Mouse (Mus musculus) hindbrain, embryonic 16.5 days (tissue): ENCODE measurements at regions not wholly inside any gene's neighbourhood (a gene's known extent, or its start where the extent isn't known, plus 50 kb on each side); places are given as distances from the start of the nearest gene placed in this dataset.

Source experiments
- ATAC-seq: fragments of 200-750 bp; cut with Nextera tagmentation; 2 replicates; pipeline ENCODE4 v1.8.0; 2017; ENCODE audit warnings: moderate TSS enrichment, moderate library complexity
- H3K27ac ChIP-seq: fragments of 300-500 bp; sonication (generic); 2 replicates; pipeline ENCODE4 v1.5.1; 2014; ENCODE audit warnings: low read depth, mild to moderate bottlenecking, control low read depth, low read length, moderate library complexity
- H3K27me3 ChIP-seq: fragments of 300-500 bp; sonication (generic); replicated peaks from 2 replicates; pipeline ENCODE4 v1.6.1; 2014; ENCODE audit warnings: low read length; ENCODE audit not compliant: control insufficient read depth, insufficient read depth
- H3K36me3 ChIP-seq: fragments of 300-500 bp; sonication (generic); 2 replicates; pipeline ENCODE4 v1.6.1; 2014; ENCODE audit warnings: mild to moderate bottlenecking, low read length, moderate library complexity, mixed read lengths; ENCODE audit not compliant: control insufficient read depth, insufficient read depth
- H3K4me1 ChIP-seq: fragments of 300-500 bp; sonication (generic); 2 replicates; pipeline ENCODE4 v1.6.1; 2014; ENCODE audit warnings: low read depth, low read length; ENCODE audit not compliant: control insufficient read depth, insufficient read depth
- H3K4me2 ChIP-seq: fragments of 300-500 bp; sonication (generic); 2 replicates; pipeline ENCODE4 v1.6.1; 2014; ENCODE audit warnings: mild to moderate bottlenecking, low read length, control low read depth, moderate library complexity
- H3K4me3 ChIP-seq: fragments of 300-500 bp; sonication (generic); 2 replicates; pipeline ENCODE4 v1.5.1; 2014; ENCODE audit warnings: mild to moderate bottlenecking, low read length, control low read depth, moderate library complexity
- H3K9ac ChIP-seq: fragments of 300-500 bp; sonication (generic); 2 replicates; pipeline ENCODE4 v1.6.1; 2014; ENCODE audit warnings: low read depth, mild to moderate bottlenecking, control low read depth, low read length, moderate library complexity
- H3K9me3 ChIP-seq: fragments of 300-500 bp; sonication (generic); 2 replicates; pipeline ENCODE4 v1.6.1; 2014; ENCODE audit warnings: mild to moderate bottlenecking, low read length, moderate library complexity; ENCODE audit not compliant: control insufficient read depth
- WGBS: fragments of 180-500 bp; shearing (Covaris S2); extraction: QIAGEN DNeasy Blood & Tissue Kit; methylation state at CpG from one replicate; pipeline ENCODE4 v1.1.7; 2014; 5-methylcytosine and 5-hydroxymethylcytosine counted together

- Histone ChIP-seq H3K4me1 (no peaks in the 10 kb centered on the region), H3K9ac (no peak overlapping the region), H3K36me3 (no peaks in the 10 kb centered on the region), H3K4me2 (no peak overlapping the region), H3K9me3 (no peaks in the 10 kb centered on the region), H3K4me3 (no peak overlapping the region), H3K27ac (no peak overlapping the region), H3K27me3 (no peaks in the 10 kb centered on the region)
- 28% methylated on average over 7 of the region's 7 CpGs for WGBS
- ATAC-seq: no peak
Observed at GRCm38 (mm10) chr3:105215729-105216128, 149.1 kb downstream of the 4930564D02Rik start.

DNA sequence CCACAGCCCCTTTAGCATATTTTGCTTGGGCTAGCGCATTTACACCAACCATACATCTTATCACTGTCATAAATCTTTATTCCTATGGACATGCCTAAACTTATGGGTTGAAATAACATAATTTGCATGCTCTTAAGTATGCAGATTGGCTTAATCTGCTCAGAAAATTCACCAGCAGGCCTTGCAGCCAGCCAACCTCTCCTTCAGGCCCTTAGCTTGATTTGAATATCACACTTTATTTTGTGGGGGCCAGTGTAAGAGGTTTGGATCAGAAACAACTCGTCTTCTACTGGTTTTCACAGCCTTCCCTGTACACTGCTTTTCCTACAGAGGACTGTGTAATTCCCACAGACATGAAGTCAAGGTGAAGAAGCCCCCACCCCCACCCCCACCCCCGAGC, 153.0 kb downstream of the 4930564D02Rik start:
- H3K9ac ChIP-seq: no peak overlapping the region
- 78% methylated on average over 3 of the region's 3 CpGs for WGBS
- H3K27me3 ChIP-seq: no peaks in the 10 kb centered on the region
- no peaks in the 10 kb centered on the region for H3K4me1 ChIP-seq
- no peak overlapping the region for H3K4me3 ChIP-seq
- H3K36me3 ChIP-seq: no peaks in the 10 kb centered on the region
- no peaks in the 10 kb centered on the region for H3K9me3 ChIP-seq
- H3K4me2 ChIP-seq: no peak overlapping the region
- no peak for ATAC-seq
- no peak overlapping the region for H3K27ac ChIP-seq

DNA sequence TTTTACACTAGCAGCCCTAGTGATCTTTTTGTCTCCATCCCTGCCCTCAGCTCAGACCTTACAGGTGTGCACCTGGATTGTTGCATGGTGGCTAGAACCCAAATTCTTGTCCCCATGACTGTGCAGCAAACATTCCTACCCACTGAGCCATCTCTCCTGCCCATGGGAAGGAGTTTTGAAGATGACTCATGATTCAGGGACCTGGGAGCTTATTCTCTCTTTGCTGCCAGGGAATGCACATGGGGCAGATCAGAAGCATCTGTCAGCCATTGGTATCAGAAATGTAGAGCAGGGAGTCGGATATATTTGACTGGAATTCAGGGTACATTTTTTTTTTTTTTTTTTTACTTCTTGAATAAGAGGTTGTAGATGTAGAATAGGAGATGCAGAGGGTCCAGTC, 154.0 kb downstream of the 4930564D02Rik start:
- Histone ChIP-seq H3K4me1 (no peaks in the 10 kb centered on the region), H3K27ac (no peak overlapping the region), H3K9me3 (no peaks in the 10 kb centered on the region), H3K27me3 (no peaks in the 10 kb centered on the region), H3K9ac (no peak overlapping the region), H3K4me3 (no peak overlapping the region), H3K36me3 (no peaks in the 10 kb centered on the region), H3K4me2 (no peak overlapping the region)
- WGBS: 86% methylated on average over 1 of the region's 1 CpGs
- no peak for ATAC-seq

DNA sequence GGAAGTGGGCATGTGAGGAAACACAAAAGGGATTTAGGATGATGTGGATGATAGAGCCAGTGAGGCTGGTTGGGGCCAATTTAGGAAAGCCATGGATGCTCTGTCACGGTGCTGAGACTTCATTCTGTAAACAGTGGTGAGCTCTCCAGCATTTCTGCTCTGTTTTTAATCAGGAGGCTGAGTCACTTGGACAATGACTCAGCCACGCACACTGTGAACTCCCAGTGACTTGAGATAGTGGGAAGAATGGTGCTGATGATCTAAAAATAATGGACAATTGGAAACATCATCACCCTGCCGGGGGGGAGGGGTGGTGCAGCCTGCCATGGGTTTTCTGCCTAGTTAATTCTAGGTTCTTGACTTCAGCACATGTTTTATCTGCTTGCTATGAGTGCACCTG, 156.3 kb downstream of the 4930564D02Rik start:
- H3K27ac ChIP-seq: no peak overlapping the region
- H3K4me1 ChIP-seq: no peaks in the 10 kb centered on the region
- no peak for ATAC-seq
- H3K9ac ChIP-seq: no peak overlapping the region
- no peak overlapping the region for H3K4me3 ChIP-seq
- H3K9me3 ChIP-seq: no peaks in the 10 kb centered on the region
- 67% methylated on average over 3 of the region's 3 CpGs for WGBS
- H3K27me3 ChIP-seq: no peaks in the 10 kb centered on the region
- H3K36me3 ChIP-seq: no peaks in the 10 kb centered on the region
- H3K4me2 ChIP-seq: no peak overlapping the region

DNA sequence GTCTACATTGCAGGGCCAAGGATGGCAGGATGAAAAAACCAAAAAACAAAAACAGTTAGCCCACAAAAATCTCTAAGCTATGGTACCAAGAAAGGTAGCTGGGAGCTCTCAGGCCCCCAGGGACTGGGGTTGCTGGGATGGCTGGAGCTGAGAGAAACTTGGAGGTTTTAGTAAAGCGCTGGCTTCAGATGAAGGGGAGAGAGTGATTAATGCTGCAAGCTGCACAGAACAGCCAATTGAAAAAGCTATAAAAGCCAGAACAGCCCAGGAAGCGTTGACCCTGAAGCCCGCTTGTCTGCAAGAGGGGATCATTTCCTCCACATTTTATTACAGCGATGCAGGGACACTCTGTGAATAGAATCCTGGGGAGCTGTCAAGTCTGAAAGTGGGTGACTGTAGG, 157.0 kb downstream of the 4930564D02Rik start:
- Histone ChIP-seq H3K9me3 (no peaks in the 10 kb centered on the region), H3K4me1 (no peaks in the 10 kb centered on the region)
- 45% methylated on average over 4 of the region's 4 CpGs for WGBS

GRCm38 (mm10) chr3:105227551-105227950, 160.9 kb downstream of the 4930564D02Rik start:
- Histone ChIP-seq H3K36me3 (no peaks in the 10 kb centered on the region), H3K4me2 (no peak overlapping the region), H3K27ac (no peak overlapping the region), H3K9me3 (no peaks in the 10 kb centered on the region), H3K4me3 (no peak overlapping the region), H3K27me3 (no peaks in the 10 kb centered on the region), H3K4me1 (no peaks in the 10 kb centered on the region), H3K9ac (no peak overlapping the region)
- WGBS: 75% methylated on average over 1 of the region's 1 CpGs
- no peak for ATAC-seq

More for the DNA sequence above, 157.0 kb downstream of the 4930564D02Rik start:
- Histone ChIP-seq H3K4me3 (no peak overlapping the region), H3K27me3 (no peaks in the 10 kb centered on the region), H3K27ac (no peak overlapping the region), H3K9ac (no peak overlapping the region), H3K4me2 (no peak overlapping the region), H3K36me3 (no peaks in the 10 kb centered on the region)
- no peak for ATAC-seq

- H3K4me1 ChIP-seq: no peaks in the 10 kb centered on the region
- H3K27ac ChIP-seq: no peak overlapping the region
- H3K36me3 ChIP-seq: no peaks in the 10 kb centered on the region
- no peak overlapping the region for H3K4me3 ChIP-seq
- WGBS: 91% methylated on average over 3 of the region's 3 CpGs
- H3K9me3 ChIP-seq: no peaks in the 10 kb centered on the region
- H3K27me3 ChIP-seq: no peaks in the 10 kb centered on the region
- no peak overlapping the region for H3K9ac ChIP-seq
- ATAC-seq: no peak
- no peak overlapping the region for H3K4me2 ChIP-seq
Observed at GRCm38 (mm10) chr3:105228401-105228800, 161.8 kb downstream of the 4930564D02Rik start.

DNA sequence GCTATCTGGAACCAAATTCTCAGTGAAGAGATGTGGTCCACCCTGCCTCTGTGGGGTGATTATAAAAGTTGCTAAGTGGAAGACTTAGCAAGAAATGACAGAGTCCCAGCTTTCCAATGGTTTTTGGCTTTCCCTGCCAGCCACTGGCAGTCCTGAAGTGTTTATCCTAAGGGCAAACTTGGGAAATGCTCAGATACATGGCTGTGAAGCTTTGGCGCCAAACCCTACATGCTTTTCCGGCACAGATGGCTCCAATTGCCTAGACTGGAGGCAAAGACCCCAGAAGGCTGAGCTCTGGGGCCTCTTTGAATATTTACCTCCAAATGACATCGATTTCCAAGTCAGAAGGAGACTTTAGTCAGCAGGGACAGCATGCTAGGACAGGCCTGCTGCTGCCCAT, 174.4 kb downstream of the 4930564D02Rik start:
- Histone ChIP-seq H3K36me3 (no peaks in the 10 kb centered on the region), H3K4me1 (no peaks in the 10 kb centered on the region)
- 87% methylated on average over 3 of the region's 3 CpGs for WGBS

DNA sequence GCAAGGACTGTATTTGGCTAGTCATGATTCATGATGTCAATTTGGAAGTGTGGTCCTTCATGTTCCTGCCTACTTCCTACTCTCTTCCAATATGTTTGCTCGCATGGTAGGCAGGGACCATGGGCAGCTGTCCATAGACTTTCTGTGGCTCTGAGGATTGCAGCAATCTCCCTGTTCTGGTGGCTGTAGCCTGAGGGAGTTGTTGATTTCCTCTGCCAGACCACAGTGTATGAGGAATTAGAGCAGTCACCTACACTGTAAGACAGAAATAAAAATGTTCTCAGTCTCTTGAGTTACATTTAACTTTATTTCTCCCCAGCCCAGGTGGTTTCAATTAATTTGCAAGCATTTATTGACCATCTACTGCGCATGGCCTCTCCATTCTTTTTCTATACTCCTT, 190.5 kb downstream of the 4930564D02Rik start:
- 93% methylated on average over 2 of the region's 2 CpGs for WGBS
- no peaks in the 10 kb centered on the region for H3K27me3 ChIP-seq
- no peaks in the 10 kb centered on the region for H3K4me1 ChIP-seq
- ATAC-seq: no peak
- no peak overlapping the region for H3K9ac ChIP-seq
- no peak overlapping the region for H3K4me3 ChIP-seq
- no peaks in the 10 kb centered on the region for H3K9me3 ChIP-seq
- H3K4me2 ChIP-seq: no peak overlapping the region
- H3K27ac ChIP-seq: no peak overlapping the region
- no peaks in the 10 kb centered on the region for H3K36me3 ChIP-seq

More for the DNA sequence above, 174.4 kb downstream of the 4930564D02Rik start:
- H3K9me3 ChIP-seq: no peaks in the 10 kb centered on the region
- no peak overlapping the region for H3K27ac ChIP-seq
- H3K4me2 ChIP-seq: no peak overlapping the region
- no peak overlapping the region for H3K4me3 ChIP-seq
- no peaks in the 10 kb centered on the region for H3K27me3 ChIP-seq
- ATAC-seq: no peak
- H3K9ac ChIP-seq: no peak overlapping the region

DNA sequence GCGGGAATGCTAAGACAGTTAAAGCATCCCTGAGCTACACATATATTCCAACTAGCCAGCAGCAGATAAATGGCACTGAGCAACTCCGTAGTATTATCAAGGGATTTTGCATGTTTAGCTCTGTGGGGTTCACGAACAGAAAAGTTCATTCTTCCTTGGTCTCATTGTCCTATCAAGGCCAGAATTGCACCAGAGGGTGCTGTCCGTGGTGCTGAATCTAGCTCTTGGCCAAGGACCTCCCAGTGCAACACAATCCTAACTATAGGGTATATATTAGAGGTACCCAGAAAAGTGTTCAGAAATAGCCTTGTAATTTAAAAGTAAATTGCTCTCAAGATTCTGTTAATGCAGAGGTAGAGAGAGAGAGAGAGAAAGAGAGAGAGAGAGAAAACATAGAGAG, 176.9 kb upstream of the Kcnd3 start:
- WGBS: 33% methylated on average over 4 of the region's 4 CpGs
- Histone ChIP-seq H3K27me3 (peaks cover 2% of the 10 kb centered on the region; the same call in 1 of the 2 replicates), H3K9me3 (no peaks in the 10 kb centered on the region), H3K4me2 (no peak overlapping the region), H3K27ac (no peak overlapping the region), H3K9ac (no peak overlapping the region), H3K4me1 (no peaks in the 10 kb centered on the region), H3K36me3 (no peaks in the 10 kb centered on the region), H3K4me3 (no peak overlapping the region)
- ATAC-seq: no peak
